8 mouse cellular contexts compared by ENCODE assay signal in the genomic region with DNA sequence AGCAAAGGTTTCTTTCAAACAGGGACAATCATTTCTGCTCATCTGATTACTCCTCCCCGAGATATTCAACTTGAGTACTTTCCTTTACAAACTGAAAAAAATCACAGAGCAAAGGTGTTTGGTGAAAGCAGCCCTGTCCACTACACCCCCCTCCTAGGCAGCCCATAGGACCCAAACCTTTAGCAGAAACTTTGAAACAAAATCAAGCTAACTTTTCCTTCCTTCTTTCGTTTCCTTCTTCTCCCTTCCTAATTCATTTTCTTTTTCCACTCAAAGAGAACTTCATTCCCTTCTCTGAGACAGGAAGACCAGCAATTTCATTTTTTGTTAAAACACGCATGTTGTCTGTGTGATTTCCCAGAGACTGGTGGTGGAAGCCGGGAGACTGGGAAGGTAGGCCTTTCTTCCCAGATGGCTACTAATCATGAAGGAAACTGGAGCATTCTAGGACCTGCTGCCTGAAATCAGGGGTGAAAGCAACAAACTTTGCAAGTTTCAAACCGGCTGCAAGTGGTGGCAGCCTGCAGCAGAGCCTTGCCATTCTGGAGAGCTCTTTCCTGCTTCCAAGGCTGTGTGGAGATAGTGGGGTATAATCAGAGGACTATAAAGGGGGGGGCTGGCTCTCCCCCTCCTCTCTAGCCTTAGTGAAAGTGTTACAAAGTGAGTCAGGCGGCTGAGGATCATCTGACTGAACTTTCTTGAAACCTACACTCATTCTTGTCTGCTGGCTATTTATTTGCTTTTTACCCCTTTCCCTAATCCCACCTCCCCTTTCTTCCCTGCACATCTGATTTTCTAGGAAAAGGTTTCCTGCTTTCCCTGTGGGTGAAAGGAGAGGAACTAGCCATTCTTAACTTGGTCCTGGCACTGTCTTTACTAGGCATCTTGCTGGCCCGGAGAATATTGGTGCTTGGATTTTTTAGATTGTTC. TPM values are rescaled to one million over a fixed set of nuclear protein-coding genes. Genes with fewer than 3 reads are reported as not detected.
DNase-seq lines count a peak whose midpoint lies in the region; ATAC-seq and TF ChIP-seq lines count a peak whose summit lies in the region.

No protein-coding gene starts in this region.

- peak overlapping the region; percentile 98 for H3K27ac ChIP-seq in neural tube, embryonic 11.5 days (ENCODE audit: low read depth, low read length)
- H3K27ac ChIP-seq in stomach, postnatal 0 days (replicated peaks): peak overlapping the region; percentile 61

- peak overlapping the region; percentile 71 for H3K4me2 ChIP-seq in neural tube, embryonic 11.5 days (ENCODE audit: low read depth)
- H3K4me2 ChIP-seq in stomach, postnatal 0 days (replicated peaks; ENCODE audit: low read depth): peak overlapping the region; percentile 69

- intact Hi-C loops in left cerebral cortex, postnatal 36 days (cut with DNase I): loop anchor here (5.0 to 10.0 kb wide), 3 partner anchors 74 to 1321 kb away; no protein-coding TSS in a partner anchor

- peak; percentile 52 for DNase-seq in adrenal gland, postnatal 14 days
- no peak for DNase-seq in adrenal gland, postnatal 4 days (ENCODE audit: low spot score in 2 of 2)
- DNase-seq in neural tube, embryonic 11.5 days (ENCODE audit: low spot score): no peak
- DNase-seq in neural tube, embryonic 10.5 days (ENCODE audit: extremely low spot score, low spot score): no peak
- DNase-seq in kidney, postnatal 10 days: peak; percentile 57
- no peak for DNase-seq in stomach, postnatal 0 days (ENCODE audit: low spot score)
- DNase-seq in left cerebral cortex, postnatal 36 days (ENCODE audit: low spot score in 2 of 2): no peak
- no peak for DNase-seq in gastrocnemius, postnatal 25 days

- TF ChIP-seq CTCF in stomach, postnatal 0 days (IDR thresholded peaks at IDR 0.05; ENCODE audit: low read depth): no peak

- no peaks in the 10 kb centered on the region for H3K27me3 ChIP-seq in neural tube, embryonic 11.5 days (ENCODE audit: control insufficient read depth, insufficient read depth, low read length)
- 0 out of 2 replicates have a peak, but pooled peaks cover 3% of the 10 kb centered on the region for H3K27me3 ChIP-seq in stomach, postnatal 0 days (ENCODE audit: control insufficient read depth, insufficient read depth, low read length)

- no peak for ATAC-seq in neural tube, embryonic 11.5 days (ENCODE audit: insufficient read depth, low FRiP score, low TSS enrichment)
- no peak for ATAC-seq in stomach, postnatal 0 days (ENCODE audit: low FRiP score, low TSS enrichment)

- H3K9me3 ChIP-seq in neural tube, embryonic 11.5 days (ENCODE audit: control insufficient read depth, low read length): no peaks in the 10 kb centered on the region
- H3K9me3 ChIP-seq in stomach, postnatal 0 days (ENCODE audit: control insufficient read depth, low read length): no peaks in the 10 kb centered on the region

- H3K9ac ChIP-seq in neural tube, embryonic 11.5 days (ENCODE audit: low read length): peak overlapping the region; percentile 48
- H3K9ac ChIP-seq in stomach, postnatal 0 days (ENCODE audit: low read length): peak overlapping the region; percentile 36

- WGBS in neural tube, embryonic 11.5 days: 36% methylated on average over 7 of the region's 7 CpGs
- WGBS in stomach, postnatal 0 days: 47% methylated on average over 7 of the region's 7 CpGs

- peak overlapping the region; percentile 13 for H3K4me3 ChIP-seq in neural tube, embryonic 11.5 days (ENCODE audit: low read depth, low read length)
- H3K4me3 ChIP-seq in stomach, postnatal 0 days (ENCODE audit: low read depth, low read length): peak overlapping the region; percentile 14; the same call in 1 of the 2 replicates

- H3K36me3 ChIP-seq in neural tube, embryonic 11.5 days (ENCODE audit: control insufficient read depth, insufficient read depth, low read length): no peaks in the 10 kb centered on the region
- no peaks in the 10 kb centered on the region for H3K36me3 ChIP-seq in stomach, postnatal 0 days (ENCODE audit: control insufficient read depth, insufficient read depth, low read length)

- TF ChIP-seq EP300 in stomach, postnatal 0 days (optimal IDR thresholded peaks at IDR 0.05): no peak

- H3K4me1 ChIP-seq in neural tube, embryonic 11.5 days (ENCODE audit: control insufficient read depth, insufficient read depth, low read length): peaks cover 53% of the 10 kb centered on the region
- H3K4me1 ChIP-seq in stomach, postnatal 0 days (replicated peaks; ENCODE audit: control insufficient read depth, insufficient read depth): no peaks in the 10 kb centered on the region; the same call in 1 of the 2 replicates

RNA-seq across cellular contexts. Expression of a gene that starts 11.0 kb away (rescaled TPM):
- total RNA-seq in adrenal gland, postnatal 14 days (2021): 153 and 158 TPM in 2 replicates
- total RNA-seq in adrenal gland, postnatal 4 days (2021): 100 to 1,000 TPM; 169 to 173 TPM
- polyA plus RNA-seq in neural tube, embryonic 11.5 days (2014; fragmentation: Nextera tagmentation; extraction: Ambion mirVana): 48.3 and 55.9 TPM in 2 replicates
- polyA plus RNA-seq in stomach, postnatal 0 days (2015; fragmentation: Nextera tagmentation; extraction: Ambion mirVana): 13.5 and 14.4 TPM in 2 replicates
- total RNA-seq in left cerebral cortex, postnatal 36 days (2021): 100 to 1,000 TPM; 166 to 196 TPM
- 10 to 100 TPM; 39.6 to 47.4 TPM for total RNA-seq in gastrocnemius, postnatal 25 days (2021)

Comparison
In these comparisons a context has a peak if more than half of its experiments do, and no peak if none do; other contexts are left out.
1. DNase-seq: peak in adrenal gland, postnatal 14 days (single experiment) and kidney, postnatal 10 days (single experiment); none in adrenal gland, postnatal 4 days (0 of 2), neural tube, embryonic 11.5 days (single experiment), neural tube, embryonic 10.5 days (single experiment), stomach, postnatal 0 days (single experiment), left cerebral cortex, postnatal 36 days (0 of 2) and gastrocnemius, postnatal 25 days (single experiment).